Mouse (Mus musculus) erythroblast, embryonic 14.5 days (primary cell): ENCODE measurements at regions not wholly inside any gene's neighbourhood (a gene's known extent, or its start where the extent isn't known, plus 50 kb on each side); places are given as distances from the start of the nearest gene placed in this dataset.

Source experiments
- GATA1 ChIP-seq: IDR thresholded peaks from 2 replicates; pipeline ENCODE4 v1.6.1; 2012; ENCODE audit warnings: low read length, inconsistent platforms, mixed read lengths
- TAL1 ChIP-seq: IDR thresholded peaks from 3 replicates; pipeline ENCODE4 v1.6.1; 2012; ENCODE audit warnings: low read length, inconsistent platforms, mixed read lengths

DNA sequence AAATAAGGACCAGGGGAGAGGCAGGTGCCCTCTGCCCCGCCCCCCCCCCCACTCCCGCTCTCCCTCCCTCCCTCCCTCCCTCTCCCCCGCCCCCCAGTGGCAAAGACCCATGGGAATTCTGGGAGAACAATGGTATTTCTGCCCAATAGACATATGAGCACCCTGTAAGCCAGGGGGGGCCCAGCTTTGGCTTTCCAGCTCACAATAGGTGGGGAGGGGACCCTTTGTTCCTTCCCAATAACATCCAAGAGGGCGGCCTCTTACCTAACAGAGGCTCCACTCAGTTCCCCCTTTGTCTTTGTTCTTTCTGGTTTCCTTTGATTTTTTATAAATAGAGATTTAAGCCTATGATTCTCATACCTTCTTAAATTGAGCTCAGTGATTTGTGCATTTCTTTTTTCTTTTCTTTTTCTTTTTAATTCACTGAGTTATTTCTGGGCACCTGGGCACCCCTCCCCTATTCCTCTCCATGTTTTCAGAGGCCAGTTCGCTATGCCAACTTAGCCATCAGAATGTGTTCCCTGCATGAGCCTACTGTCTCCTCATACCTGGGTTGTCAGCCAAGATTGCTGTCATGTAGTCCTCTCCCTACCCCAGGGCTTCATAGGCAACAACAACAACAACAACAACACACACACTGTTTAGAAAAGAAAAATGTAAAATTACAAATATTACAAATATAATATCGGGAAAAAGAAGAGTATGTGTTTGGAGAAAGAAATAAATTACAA lies 72.3 kb upstream of the Plekha5 start:
- no peak for TF ChIP-seq GATA1
- TF ChIP-seq TAL1 = no peak
